Mouse (Mus musculus): ENCODE measurements around the gene Ube2ql1. TPM values are rescaled to one million over a fixed set of nuclear protein-coding genes. Genes with fewer than 3 reads are reported as not detected.

The Ube2ql1 gene
- polyA plus RNA-seq, 1 experiment from 2014 or later: 0.12 TPM

DNA sequence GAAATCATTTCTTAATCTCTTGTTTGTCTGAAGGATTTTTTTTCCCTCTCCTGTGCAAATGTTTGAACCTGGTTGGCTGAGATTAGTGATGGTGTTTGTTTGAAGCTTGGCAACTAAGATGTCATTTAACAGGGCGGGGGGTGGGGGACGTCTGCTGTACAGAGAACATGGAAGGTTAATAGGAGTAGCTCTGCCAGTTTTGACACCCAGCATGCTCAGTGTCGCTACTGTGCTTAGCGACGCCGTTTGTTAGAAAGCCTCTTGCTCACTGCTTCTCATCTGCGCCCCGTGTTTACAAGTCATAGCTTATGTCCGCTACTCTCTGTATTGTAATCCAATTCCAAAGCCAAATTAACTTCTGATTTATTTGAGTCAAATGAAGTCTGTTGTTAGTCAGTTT is 25.0 kb upstream of the Ube2ql1 start:
- Histone ChIP-seq H3K4me2 (replicated peaks; ENCODE audit: low read depth, low read length) (no peak overlapping the region), H3K9ac (replicated peaks; ENCODE audit: low read depth) (no peak overlapping the region), H3K27ac (ENCODE audit: low read length) (no peak overlapping the region), H3K27me3 (replicated peaks; ENCODE audit: insufficient read depth, low read length) (no peaks in the 10 kb centered on the region), H3K4me1 (ENCODE audit: insufficient read depth, low read depth, low read length) (no peaks in the 10 kb centered on the region), H3K36me3 (ENCODE audit: insufficient read depth, low read length) (no peaks in the 10 kb centered on the region), H3K9me3 (ENCODE audit: low read length) (no peaks in the 10 kb centered on the region), H3K4me3 (ENCODE audit: low read depth, low read length) (no peak overlapping the region)
- WGBS: 61% methylated on average over 9 of the region's 9 CpGs
- no peak for DNase-seq (ENCODE audit: low spot score)
- no peak for ATAC-seq
- TF ChIP-seq CTCF (IDR thresholded peaks at IDR 0.05): no peak
- no peak for TF ChIP-seq EP300 (IDR thresholded peaks at IDR 0.05)

DNA sequence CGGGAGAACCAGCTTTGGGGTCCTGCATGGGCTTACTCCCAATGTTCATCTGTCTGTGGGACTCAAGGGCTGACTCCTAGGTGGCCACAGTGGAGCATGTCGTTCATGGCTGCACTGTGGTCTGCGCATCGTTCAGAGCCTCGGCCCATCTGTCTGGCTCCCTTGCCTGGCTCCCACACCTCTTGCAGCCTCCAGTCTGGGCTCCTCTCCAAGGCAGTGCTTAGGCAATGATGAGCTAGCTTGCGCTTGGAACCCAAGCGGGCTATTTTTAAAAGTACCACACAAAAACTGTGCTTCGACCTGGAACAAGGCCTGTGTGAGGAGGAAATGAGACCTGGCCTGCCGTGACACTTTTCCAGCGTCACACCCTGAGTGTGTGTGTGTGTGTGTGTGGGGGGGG is 21.7 kb upstream of the Ube2ql1 start:
- Histone ChIP-seq H3K27ac (ENCODE audit: low read length) (no peak overlapping the region), H3K9ac (replicated peaks; ENCODE audit: low read depth) (no peak overlapping the region), H3K9me3 (ENCODE audit: low read length) (no peaks in the 10 kb centered on the region), H3K4me3 (ENCODE audit: low read depth, low read length) (no peak overlapping the region), H3K4me2 (replicated peaks; ENCODE audit: low read depth, low read length) (no peak overlapping the region), H3K36me3 (ENCODE audit: insufficient read depth, low read length) (no peaks in the 10 kb centered on the region), H3K4me1 (ENCODE audit: insufficient read depth, low read depth, low read length) (no peaks in the 10 kb centered on the region), H3K27me3 (replicated peaks; ENCODE audit: insufficient read depth, low read length) (no peaks in the 10 kb centered on the region)
- TF ChIP-seq CTCF (IDR thresholded peaks at IDR 0.05): no peak
- no peak for TF ChIP-seq EP300 (IDR thresholded peaks at IDR 0.05)
- peak; percentile 47; the same call in 1 of the 2 replicates for ATAC-seq
- DNase-seq (ENCODE audit: low spot score): peak; percentile 43
- 61% methylated on average over 10 of the region's 10 CpGs for WGBS

DNA sequence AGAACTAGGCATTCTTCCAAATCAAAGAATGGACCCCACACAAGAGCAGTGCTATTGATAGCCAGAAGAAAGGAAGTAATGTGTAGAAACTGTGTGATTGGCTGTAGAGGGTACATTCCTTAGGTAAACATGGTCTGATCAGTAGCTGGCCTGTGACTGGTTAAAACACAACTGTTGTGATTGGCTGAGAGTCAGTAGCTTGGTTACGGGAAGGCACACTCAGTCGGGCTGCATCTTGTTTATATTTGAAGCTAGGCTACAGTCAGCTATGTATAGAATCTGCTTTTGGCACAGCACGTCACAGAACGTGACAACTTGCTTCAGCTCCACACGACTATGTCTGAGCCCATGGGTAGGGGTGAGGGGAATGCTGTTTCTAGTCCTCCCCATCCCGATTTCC is 19.3 kb upstream of the Ube2ql1 start:
- DNase-seq (ENCODE audit: low spot score) (no peak), ATAC-seq (no peak)
- H3K4me3 ChIP-seq (ENCODE audit: low read depth, low read length): no peak overlapping the region
- no peaks in the 10 kb centered on the region for H3K4me1 ChIP-seq (ENCODE audit: insufficient read depth, low read depth, low read length)
- H3K27me3 ChIP-seq (replicated peaks; ENCODE audit: insufficient read depth, low read length): no peaks in the 10 kb centered on the region
- H3K4me2 ChIP-seq (replicated peaks; ENCODE audit: low read depth, low read length): no peak overlapping the region
- TF ChIP-seq CTCF (IDR thresholded peaks at IDR 0.05): no peak
- no peaks in the 10 kb centered on the region for H3K9me3 ChIP-seq (ENCODE audit: low read length)
- WGBS: 49% methylated on average over 6 of the region's 6 CpGs
- H3K9ac ChIP-seq (replicated peaks; ENCODE audit: low read depth): no peak overlapping the region
- no peaks in the 10 kb centered on the region for H3K36me3 ChIP-seq (ENCODE audit: insufficient read depth, low read length)
- no peak overlapping the region for H3K27ac ChIP-seq (ENCODE audit: low read length)

GRCm38 (mm10) chr13:69752875-69753274 is 13.2 kb upstream of the Ube2ql1 start:
- WGBS: 59% methylated on average over 2 of the region's 2 CpGs
- TF ChIP-seq EP300 (IDR thresholded peaks at IDR 0.05) (no peak), CTCF (IDR thresholded peaks at IDR 0.05) (no peak)

DNA sequence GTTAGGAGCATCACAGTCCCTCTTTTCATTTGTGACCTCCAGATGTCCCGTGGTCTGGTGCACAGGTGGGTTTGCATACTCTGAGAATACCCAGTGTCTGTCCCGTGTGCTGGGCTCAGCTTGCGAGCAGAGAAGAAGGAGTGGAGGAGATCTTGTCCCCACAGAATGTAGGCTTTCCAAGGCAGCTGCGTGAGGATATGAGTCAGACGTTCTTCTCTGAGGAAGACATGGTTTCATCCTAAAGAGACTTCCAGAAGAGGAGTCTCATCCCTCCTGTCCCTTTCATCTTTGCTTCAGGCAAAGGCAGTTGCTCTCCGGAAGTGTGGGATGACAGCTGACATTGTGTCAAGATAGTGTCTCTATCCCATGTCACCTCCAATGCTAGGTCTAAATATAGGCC is 11.8 kb upstream of the Ube2ql1 start:
- Histone ChIP-seq H3K4me3 (ENCODE audit: low read depth, low read length) (no peak overlapping the region), H3K27me3 (replicated peaks; ENCODE audit: insufficient read depth, low read length) (no peaks in the 10 kb centered on the region), H3K4me2 (replicated peaks; ENCODE audit: low read depth, low read length) (no peak overlapping the region), H3K9ac (replicated peaks; ENCODE audit: low read depth) (no peak overlapping the region), H3K27ac (ENCODE audit: low read length) (no peak overlapping the region), H3K9me3 (ENCODE audit: low read length) (no peaks in the 10 kb centered on the region), H3K36me3 (ENCODE audit: insufficient read depth, low read length) (no peaks in the 10 kb centered on the region), H3K4me1 (ENCODE audit: insufficient read depth, low read depth, low read length) (no peaks in the 10 kb centered on the region)
- TF ChIP-seq CTCF (IDR thresholded peaks at IDR 0.05) (no peak), EP300 (IDR thresholded peaks at IDR 0.05) (no peak)
- DNase-seq (ENCODE audit: low spot score) (no peak), ATAC-seq (no peak)
- WGBS: 76% methylated on average over 6 of the region's 6 CpGs

More at GRCm38 (mm10) chr13:69752875-69753274, 13.2 kb upstream of the Ube2ql1 start:
- Histone ChIP-seq H3K4me1 (ENCODE audit: insufficient read depth, low read depth, low read length) (no peaks in the 10 kb centered on the region), H3K36me3 (ENCODE audit: insufficient read depth, low read length) (no peaks in the 10 kb centered on the region), H3K27ac (ENCODE audit: low read length) (no peak overlapping the region), H3K9me3 (ENCODE audit: low read length) (no peaks in the 10 kb centered on the region), H3K9ac (replicated peaks; ENCODE audit: low read depth) (no peak overlapping the region), H3K4me2 (replicated peaks; ENCODE audit: low read depth, low read length) (no peak overlapping the region), H3K27me3 (replicated peaks; ENCODE audit: insufficient read depth, low read length) (no peaks in the 10 kb centered on the region), H3K4me3 (ENCODE audit: low read depth, low read length) (no peak overlapping the region)
- ATAC-seq (no peak), DNase-seq (ENCODE audit: low spot score) (no peak)

DNA sequence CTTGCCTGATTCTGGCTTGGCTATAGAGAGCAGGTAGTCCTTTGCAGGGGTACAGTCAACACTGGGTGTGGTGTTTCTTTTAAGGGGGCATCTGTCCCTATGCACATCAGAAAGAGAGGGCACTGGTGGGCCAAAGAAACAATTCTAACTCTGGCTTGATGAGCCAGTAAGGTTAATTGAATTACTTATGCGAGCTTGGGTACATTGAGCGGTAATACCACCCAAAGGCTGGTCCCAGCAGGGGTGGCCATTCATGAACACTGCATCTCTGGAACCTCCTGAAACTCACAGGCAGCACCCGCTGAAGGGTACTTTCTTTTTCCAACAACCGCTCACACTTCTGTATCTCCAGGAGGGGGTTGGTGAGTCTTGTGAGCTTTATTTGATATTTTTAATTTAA is 9.1 kb upstream of the Ube2ql1 start:
- ATAC-seq (no peak), DNase-seq (ENCODE audit: low spot score) (no peak)
- TF ChIP-seq EP300 (IDR thresholded peaks at IDR 0.05) (no peak), CTCF (IDR thresholded peaks at IDR 0.05) (no peak)
- Histone ChIP-seq H3K4me2 (replicated peaks; ENCODE audit: low read depth, low read length) (no peak overlapping the region), H3K4me1 (ENCODE audit: insufficient read depth, low read depth, low read length) (no peaks in the 10 kb centered on the region), H3K4me3 (ENCODE audit: low read depth, low read length) (no peak overlapping the region), H3K9ac (replicated peaks; ENCODE audit: low read depth) (no peak overlapping the region), H3K9me3 (ENCODE audit: low read length) (no peaks in the 10 kb centered on the region), H3K36me3 (ENCODE audit: insufficient read depth, low read length) (no peaks in the 10 kb centered on the region), H3K27me3 (replicated peaks; ENCODE audit: insufficient read depth, low read length) (no peaks in the 10 kb centered on the region), H3K27ac (ENCODE audit: low read length) (no peak overlapping the region)
- WGBS: 78% methylated on average over 4 of the region's 4 CpGs
